ENCODE assay signal across 8 mouse cellular contexts in genomic region chr19:57117751-57118150, GRCm38 (mm10).
DNase-seq lines count a peak whose midpoint lies in the region; ATAC-seq lines count a peak whose summit lies in the region.

No protein-coding gene starts in this region.

- H3K4me3 ChIP-seq in heart, embryonic 14.5 days (ENCODE audit: control insufficient read depth in 1 of 2, insufficient read depth in 1 of 2, low read depth in 1 of 2, low read length in 2 of 2): peak overlapping the region; percentile 27 to 30
- H3K4me3 ChIP-seq in forebrain, embryonic 14.5 days (ENCODE audit: low read depth, low read length): no peak overlapping the region

- peak overlapping the region; percentile 60 for H3K9ac ChIP-seq in heart, embryonic 14.5 days (ENCODE audit: low read length)
- H3K9ac ChIP-seq in forebrain, embryonic 14.5 days (ENCODE audit: low read length): no peak overlapping the region

- H3K27ac ChIP-seq in heart, embryonic 14.5 days (replicated peaks in 1 of 2; ENCODE audit: control insufficient read depth in 1 of 2, insufficient read depth in 1 of 2, low read depth in 2 of 2, low read length in 2 of 2): peak overlapping the region in 1 of 2 experiments; percentile 64; a peak in 2 of 4 replicates
- no peak overlapping the region for H3K27ac ChIP-seq in forebrain, embryonic 14.5 days (ENCODE audit: low read depth, low read length)

- no peak for DNase-seq in heart, postnatal 10 days
- peak; percentile 45 to 55 for DNase-seq in B cell, adult 2 months
- DNase-seq in forebrain, embryonic 14.5 days (ENCODE audit: low spot score): no peak
- peak; percentile 19 for DNase-seq in lung, postnatal 14 days
- no peak for DNase-seq in adrenal gland, adult 8-10 months
- no peak for DNase-seq in cerebellum, adult 18-20 months
- DNase-seq in layer of hippocampus, postnatal 10 days (ENCODE audit: low spot score in 2 of 2): no peak

- intact Hi-C loops in heart, postnatal 10 days (cut with DNase I): no loop called here

- H3K36me3 ChIP-seq in heart, embryonic 14.5 days (ENCODE audit: control insufficient read depth, insufficient read depth, low read length): peaks cover 2% of the 10 kb centered on the region; the same call in 1 of the 2 replicates
- no peaks in the 10 kb centered on the region for H3K36me3 ChIP-seq in forebrain, embryonic 14.5 days (ENCODE audit: control insufficient read depth, insufficient read depth, low read length)

- peak overlapping the region; percentile 57 for H3K4me2 ChIP-seq in heart, embryonic 14.5 days (ENCODE audit: low read length)
- H3K4me2 ChIP-seq in forebrain, embryonic 14.5 days (ENCODE audit: low read length): peak overlapping the region; percentile 1

- H3K27me3 ChIP-seq in heart, embryonic 14.5 days (ENCODE audit: control insufficient read depth, insufficient read depth, low read length): no peaks in the 10 kb centered on the region
- H3K27me3 ChIP-seq in forebrain, embryonic 14.5 days (replicated peaks; ENCODE audit: control insufficient read depth, insufficient read depth, low read length): no peaks in the 10 kb centered on the region

- ATAC-seq in heart, embryonic 14.5 days (ENCODE audit: insufficient number of reproducible peaks, insufficient read depth, low FRiP score, low read depth): no peak
- ATAC-seq in forebrain, embryonic 14.5 days: no peak

- 39% methylated on average over 6 of the region's 6 CpGs for WGBS in heart, embryonic 14.5 days
- 11% methylated on average over 6 of the region's 6 CpGs for WGBS in forebrain, embryonic 14.5 days

- no peaks in the 10 kb centered on the region for H3K9me3 ChIP-seq in heart, embryonic 14.5 days (ENCODE audit: control insufficient read depth, low read length)
- no peaks in the 10 kb centered on the region for H3K9me3 ChIP-seq in forebrain, embryonic 14.5 days (replicated peaks; ENCODE audit: control insufficient read depth, low read length)

- H3K4me1 ChIP-seq in heart, embryonic 14.5 days (ENCODE audit: control insufficient read depth in 2 of 2, insufficient read depth in 2 of 2, low read length in 2 of 2): peaks cover 37 to 49% of the 10 kb centered on the region in 2 experiments
- H3K4me1 ChIP-seq in forebrain, embryonic 14.5 days (ENCODE audit: control insufficient read depth, insufficient read depth, low read length): peaks cover 13% of the 10 kb centered on the region

Comparison
In these comparisons a context has a peak if more than half of its experiments do, and no peak if none do; other contexts are left out.
1. DNase-seq: peak in B cell, adult 2 months (2 of 2) and lung, postnatal 14 days (single experiment); none in heart, postnatal 10 days (0 of 2), forebrain, embryonic 14.5 days (single experiment), adrenal gland, adult 8-10 months (single experiment), cerebellum, adult 18-20 months (0 of 2) and layer of hippocampus, postnatal 10 days (0 of 2).